Mouse (Mus musculus): ENCODE data around the gene Rgs8. TPM values are rescaled to one million over a fixed set of nuclear protein-coding genes. Genes with fewer than 3 reads are reported as not detected.
A peak's percentile ranks its signal among the peaks of the same experiment; 100 is the strongest.

Rgs8 gene
- polyA plus RNA-seq, 1 experiment from 2014 or later = 0.24 TPM

DNA sequence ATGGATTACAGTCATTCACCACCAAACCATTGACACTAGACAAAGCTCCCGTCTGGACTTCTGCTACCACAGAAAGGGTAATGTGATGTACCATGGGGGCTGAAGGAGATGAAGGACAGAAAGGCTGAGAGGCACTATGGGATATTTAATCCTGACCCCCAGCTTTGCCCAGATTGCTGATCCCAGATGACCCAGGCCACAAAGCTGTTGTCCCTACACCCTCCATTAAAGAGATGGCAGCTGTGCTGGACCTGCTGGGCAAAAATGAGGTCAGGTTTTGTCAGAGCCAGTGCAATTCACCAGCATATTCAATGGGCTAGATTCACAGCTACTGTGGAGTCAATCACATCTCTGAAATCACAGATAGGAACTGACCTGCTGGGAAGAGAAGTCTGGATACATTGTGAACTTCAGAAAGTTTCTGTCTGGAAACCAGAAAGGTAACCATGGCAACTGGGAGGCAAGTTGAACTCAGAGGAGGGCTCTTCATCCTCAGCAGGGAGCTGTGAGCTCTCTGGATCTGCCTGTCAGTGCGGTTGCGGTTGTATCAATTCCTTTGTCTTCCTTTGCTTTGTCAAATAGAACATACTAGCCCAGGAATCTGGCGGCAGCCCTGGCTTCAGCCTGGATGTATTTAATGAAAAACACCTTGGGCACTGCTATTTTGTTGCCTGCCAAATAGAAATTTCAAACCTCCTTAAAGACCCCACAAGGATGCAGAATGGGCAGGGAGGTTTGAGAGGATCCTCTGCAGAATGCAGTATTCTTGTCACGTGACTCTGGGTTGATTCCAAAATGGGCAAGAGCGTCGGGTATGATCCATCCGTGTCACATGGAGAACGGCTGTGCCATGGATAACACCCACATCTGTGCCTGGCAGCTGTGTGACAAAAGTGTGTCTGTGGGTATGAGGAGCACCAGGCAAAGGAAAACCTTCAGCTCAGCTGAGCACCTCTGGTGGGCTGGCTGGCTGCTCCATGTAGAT is 84.6 kb downstream of the Rgs8 start:
- Histone ChIP-seq H3K4me1 (ENCODE audit: control insufficient read depth, insufficient read depth, low read length) (peaks cover 12% of the 10 kb centered on the region), H3K27me3 (ENCODE audit: control insufficient read depth, insufficient read depth, low read length) (peaks cover 14% of the 10 kb centered on the region; the same call in 1 of the 2 replicates), H3K9ac (ENCODE audit: low read length) (no peak overlapping the region), H3K4me2 (ENCODE audit: low read depth, severe bottlenecking) (no peak overlapping the region), H3K4me3 (ENCODE audit: low read depth, low read length) (no peak overlapping the region), H3K36me3 (ENCODE audit: control insufficient read depth, insufficient read depth, low read length) (no peaks in the 10 kb centered on the region), H3K27ac (replicated peaks; ENCODE audit: low read depth, low read length) (no peak overlapping the region), H3K9me3 (ENCODE audit: control insufficient read depth, low read length) (no peaks in the 10 kb centered on the region)
- WGBS = 58% methylated on average over 9 of the region's 9 CpGs
- no peak for DNase-seq (ENCODE audit: low spot score)
- no peak for ATAC-seq (ENCODE audit: insufficient number of reproducible peaks, low FRiP score, low TSS enrichment, low read depth)

DNA sequence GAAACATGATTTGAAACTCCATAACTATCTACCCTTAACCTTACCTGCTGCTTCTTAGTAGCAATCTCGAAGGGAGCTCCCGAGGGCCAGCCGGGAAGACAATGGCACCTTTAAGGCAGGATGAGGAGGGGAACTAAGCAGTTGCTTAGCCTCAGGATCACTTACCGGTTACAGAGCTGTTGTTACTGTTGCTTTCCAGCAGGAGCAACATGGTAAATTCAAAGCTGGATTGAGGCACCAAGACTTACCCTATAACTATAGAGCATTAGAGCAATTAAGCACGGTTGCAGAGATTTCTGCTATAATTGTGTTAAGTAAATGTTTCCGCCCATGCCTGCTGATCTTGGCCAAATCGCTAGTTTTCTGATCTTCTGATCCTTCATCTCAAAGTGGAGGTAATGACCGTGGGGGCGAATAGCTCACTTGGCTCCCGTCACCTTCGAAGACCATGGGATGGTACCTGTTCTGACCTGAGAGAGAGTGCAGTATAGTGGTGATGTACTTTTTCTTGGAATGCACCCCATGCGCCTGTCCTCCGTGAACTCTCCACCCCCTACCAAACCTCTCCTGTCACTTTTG is 86.7 kb downstream of the Rgs8 start:
- H3K4me1 ChIP-seq (ENCODE audit: control insufficient read depth, insufficient read depth, low read length) = peaks cover 3% of the 10 kb centered on the region; the same call in 1 of the 2 replicates
- peak overlapping the region; percentile 76 for H3K4me2 ChIP-seq (ENCODE audit: low read depth, severe bottlenecking)
- H3K27ac ChIP-seq (replicated peaks; ENCODE audit: low read depth, low read length) = no peak overlapping the region
- 18% methylated on average over 13 of the region's 13 CpGs for WGBS
- H3K4me3 ChIP-seq (ENCODE audit: low read depth, low read length) = peak overlapping the region; percentile 41
- H3K9me3 ChIP-seq (ENCODE audit: control insufficient read depth, low read length) = no peaks in the 10 kb centered on the region
- DNase-seq (ENCODE audit: low spot score) (no peak), ATAC-seq (ENCODE audit: insufficient number of reproducible peaks, low FRiP score, low TSS enrichment, low read depth) (no peak)
- H3K36me3 ChIP-seq (ENCODE audit: control insufficient read depth, insufficient read depth, low read length) = no peaks in the 10 kb centered on the region
- H3K27me3 ChIP-seq (ENCODE audit: control insufficient read depth, insufficient read depth, low read length) = peaks cover 14% of the 10 kb centered on the region; the same call in 1 of the 2 replicates
- H3K9ac ChIP-seq (ENCODE audit: low read length) = no peak overlapping the region

DNA sequence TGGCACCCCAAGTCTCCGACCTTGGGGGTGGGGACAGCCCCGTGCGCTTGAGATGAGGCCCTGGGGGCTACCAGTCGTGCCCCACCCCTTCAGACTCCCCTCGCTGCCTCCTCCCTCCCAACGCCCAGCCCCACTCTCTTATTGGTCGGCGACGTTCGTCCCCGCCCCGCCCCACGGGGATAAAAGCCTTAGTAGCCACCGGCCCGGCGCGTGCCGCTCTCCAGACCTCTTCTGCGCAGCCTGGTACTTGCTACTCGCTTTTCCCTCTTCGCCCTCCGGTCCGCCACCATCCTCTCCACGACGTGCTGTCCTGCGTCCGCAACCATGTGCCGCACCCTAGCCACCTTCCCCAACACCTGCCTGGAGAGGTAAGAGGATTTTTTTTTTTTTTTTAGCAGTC is 87.3 kb downstream of the Rgs8 start, which contains the start of gene Rgs16:
Gene Rgs16, plus strand, starts transcription at position 205 of the 400 bp plus-strand sequence.
- no peaks in the 10 kb centered on the region for H3K9me3 ChIP-seq (ENCODE audit: control insufficient read depth, low read length)
- peak within 1 kb of the TSS; percentile 44 for H3K9ac ChIP-seq (ENCODE audit: low read length)
- H3K36me3 ChIP-seq (ENCODE audit: control insufficient read depth, insufficient read depth, low read length) = no peaks in the 10 kb centered on the region
- H3K4me2 ChIP-seq (ENCODE audit: low read depth, severe bottlenecking) = peak within 1 kb of the TSS; percentile 76
- ATAC-seq (ENCODE audit: insufficient number of reproducible peaks, low FRiP score, low TSS enrichment, low read depth) (peak; percentile 81), DNase-seq (ENCODE audit: low spot score) (peak; percentile 83)
- WGBS = 0% methylated on average over 27 of the region's 28 CpGs
- peak within 1 kb of the TSS; percentile 41 for H3K4me3 ChIP-seq (ENCODE audit: low read depth, low read length)
- H3K27ac ChIP-seq (replicated peaks; ENCODE audit: low read depth, low read length) = no peak within 1 kb of the TSS
- H3K4me1 ChIP-seq (ENCODE audit: control insufficient read depth, insufficient read depth, low read length) = peaks cover 3% of the 10 kb centered on the region; the same call in 1 of the 2 replicates
- peaks cover 14% of the 10 kb centered on the region; the same call in 1 of the 2 replicates for H3K27me3 ChIP-seq (ENCODE audit: control insufficient read depth, insufficient read depth, low read length)

DNA sequence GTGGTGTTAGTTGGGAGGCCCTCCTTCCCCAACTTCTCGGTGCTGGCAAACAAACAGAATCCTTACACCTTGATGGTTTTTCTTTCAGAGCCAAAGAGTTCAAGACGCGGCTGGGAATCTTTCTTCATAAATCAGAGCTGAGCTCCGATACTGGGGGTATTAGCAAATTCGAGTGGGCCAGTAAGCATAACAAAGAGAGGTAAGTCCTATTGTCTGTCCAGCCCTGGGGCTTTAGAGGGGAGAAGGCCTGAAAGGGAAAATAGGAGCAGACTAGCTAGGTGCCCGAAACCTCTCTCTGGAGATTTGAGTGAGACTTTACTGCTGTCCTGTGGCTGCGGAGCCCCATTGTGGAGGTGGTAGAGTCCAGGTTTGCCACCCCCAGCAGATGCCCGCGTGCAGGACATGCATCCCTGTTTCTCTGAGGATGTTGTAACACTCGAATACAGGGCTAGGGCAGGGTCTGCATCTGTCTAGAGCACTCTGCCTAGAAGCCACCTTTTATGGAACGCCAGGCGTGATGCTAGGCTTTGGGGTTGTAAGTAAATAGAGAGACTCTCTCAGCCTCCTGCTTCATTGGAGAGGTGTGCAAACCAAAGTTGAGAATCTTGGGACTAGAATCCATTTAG is 88.1 kb downstream of the Rgs8 start:
- Histone ChIP-seq H3K9ac (ENCODE audit: low read length) (peak overlapping the region; percentile 44), H3K27ac (replicated peaks; ENCODE audit: low read depth, low read length) (no peak overlapping the region), H3K9me3 (ENCODE audit: control insufficient read depth, low read length) (no peaks in the 10 kb centered on the region), H3K27me3 (ENCODE audit: control insufficient read depth, insufficient read depth, low read length) (peaks cover 14% of the 10 kb centered on the region; the same call in 1 of the 2 replicates), H3K36me3 (ENCODE audit: control insufficient read depth, insufficient read depth, low read length) (no peaks in the 10 kb centered on the region), H3K4me1 (ENCODE audit: control insufficient read depth, insufficient read depth, low read length) (peaks cover 3% of the 10 kb centered on the region; the same call in 1 of the 2 replicates), H3K4me3 (ENCODE audit: low read depth, low read length) (peak overlapping the region; percentile 41), H3K4me2 (ENCODE audit: low read depth, severe bottlenecking) (peak overlapping the region; percentile 76)
- WGBS = 39% methylated on average over 12 of the region's 12 CpGs
- ATAC-seq (ENCODE audit: insufficient number of reproducible peaks, low FRiP score, low TSS enrichment, low read depth) (no peak), DNase-seq (ENCODE audit: low spot score) (no peak)

DNA sequence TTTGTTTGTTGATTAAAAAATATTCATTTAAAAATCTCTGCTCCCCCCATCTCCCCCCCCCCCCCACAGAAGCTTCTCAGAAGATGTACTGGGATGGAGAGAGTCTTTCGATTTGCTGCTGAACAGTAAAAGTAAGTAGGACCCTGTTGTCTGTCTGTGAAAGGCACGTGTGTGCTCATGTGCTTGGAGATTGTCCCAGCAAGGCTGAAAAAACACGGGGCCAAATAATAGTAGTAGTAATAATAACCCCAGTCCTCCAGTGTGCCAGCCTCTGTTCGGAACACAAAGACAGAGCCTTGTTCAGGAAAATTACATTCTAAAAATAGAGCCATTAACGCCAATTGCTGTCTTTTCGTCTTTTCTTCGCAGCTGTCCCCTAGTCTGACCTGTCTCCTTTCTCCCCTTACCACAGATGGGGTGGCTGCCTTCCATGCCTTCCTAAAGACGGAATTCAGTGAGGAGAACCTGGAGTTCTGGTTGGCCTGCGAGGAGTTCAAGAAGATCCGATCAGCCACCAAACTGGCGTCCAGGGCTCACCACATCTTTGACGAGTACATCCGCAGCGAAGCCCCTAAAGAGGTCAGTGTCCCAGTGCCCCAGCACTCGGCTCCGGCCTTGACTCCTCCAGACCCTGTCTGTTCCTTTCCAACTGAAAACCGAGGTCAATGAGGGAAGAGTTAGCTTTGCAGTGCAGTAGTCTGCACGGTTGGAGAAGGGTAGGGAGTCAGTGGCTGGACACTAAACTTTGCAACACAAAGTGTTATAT is 88.9 kb downstream of the Rgs8 start:
- DNase-seq (ENCODE audit: low spot score) (no peak), ATAC-seq (ENCODE audit: insufficient number of reproducible peaks, low FRiP score, low TSS enrichment, low read depth) (no peak)
- H3K9me3 ChIP-seq (ENCODE audit: control insufficient read depth, low read length) = no peaks in the 10 kb centered on the region
- H3K27ac ChIP-seq (replicated peaks; ENCODE audit: low read depth, low read length) = no peak overlapping the region
- H3K9ac ChIP-seq (ENCODE audit: low read length) = no peak overlapping the region
- H3K4me1 ChIP-seq (ENCODE audit: control insufficient read depth, insufficient read depth, low read length) = peaks cover 3% of the 10 kb centered on the region; the same call in 1 of the 2 replicates
- no peaks in the 10 kb centered on the region for H3K36me3 ChIP-seq (ENCODE audit: control insufficient read depth, insufficient read depth, low read length)
- H3K27me3 ChIP-seq (ENCODE audit: control insufficient read depth, insufficient read depth, low read length) = peaks cover 14% of the 10 kb centered on the region; the same call in 1 of the 2 replicates
- WGBS = 81% methylated on average over 18 of the region's 18 CpGs
- H3K4me3 ChIP-seq (ENCODE audit: low read depth, low read length) = no peak overlapping the region
- no peak overlapping the region for H3K4me2 ChIP-seq (ENCODE audit: low read depth, severe bottlenecking)

DNA sequence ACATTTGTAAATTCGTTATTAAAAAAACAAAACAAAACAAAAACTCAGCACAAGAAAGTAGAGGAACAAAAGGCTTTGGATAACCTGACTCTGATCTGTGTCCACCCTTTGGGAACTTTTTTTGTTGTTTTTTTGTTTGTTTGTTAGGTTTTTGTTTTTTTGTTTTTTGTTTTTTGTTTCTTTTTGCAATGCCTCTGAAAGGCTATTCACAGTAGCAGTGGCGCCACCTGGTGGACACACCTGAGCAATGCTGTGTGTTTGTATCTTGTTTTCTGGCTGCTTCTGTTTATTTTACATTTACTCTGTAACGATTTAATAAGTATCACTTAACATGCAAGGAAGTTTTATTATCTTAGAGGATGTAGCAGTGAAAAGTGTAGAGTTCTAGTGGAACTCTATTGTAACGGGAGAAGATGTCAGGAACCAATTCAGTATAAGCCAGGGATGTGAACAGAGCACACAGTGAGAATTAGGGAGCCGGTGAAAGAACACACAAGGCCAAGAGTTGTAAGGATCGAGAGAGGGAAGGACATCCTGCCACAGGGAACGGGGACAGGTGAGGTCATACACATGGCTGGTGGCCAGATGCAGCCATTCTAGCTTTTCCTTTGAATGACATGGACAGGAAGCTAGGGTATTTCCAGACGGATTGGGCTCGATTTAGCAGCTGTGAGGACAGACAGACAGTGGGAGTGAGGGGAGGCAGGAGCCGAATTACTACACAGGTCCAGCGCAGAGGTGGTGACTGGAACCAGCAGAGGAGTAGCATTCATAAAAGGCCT is 89.7 kb downstream of the Rgs8 start:
- Histone ChIP-seq H3K9ac (ENCODE audit: low read length) (no peak overlapping the region), H3K4me2 (ENCODE audit: low read depth, severe bottlenecking) (no peak overlapping the region), H3K9me3 (ENCODE audit: control insufficient read depth, low read length) (no peaks in the 10 kb centered on the region), H3K27me3 (ENCODE audit: control insufficient read depth, insufficient read depth, low read length) (peaks cover 14% of the 10 kb centered on the region; the same call in 1 of the 2 replicates), H3K27ac (replicated peaks; ENCODE audit: low read depth, low read length) (no peak overlapping the region), H3K4me3 (ENCODE audit: low read depth, low read length) (no peak overlapping the region), H3K4me1 (ENCODE audit: control insufficient read depth, insufficient read depth, low read length) (peaks cover 3% of the 10 kb centered on the region; the same call in 1 of the 2 replicates), H3K36me3 (ENCODE audit: control insufficient read depth, insufficient read depth, low read length) (no peaks in the 10 kb centered on the region)
- DNase-seq (ENCODE audit: low spot score) (peak; percentile 88), ATAC-seq (ENCODE audit: insufficient number of reproducible peaks, low FRiP score, low TSS enrichment, low read depth) (no peak)
- WGBS = 56% methylated on average over 11 of the region's 11 CpGs

DNA sequence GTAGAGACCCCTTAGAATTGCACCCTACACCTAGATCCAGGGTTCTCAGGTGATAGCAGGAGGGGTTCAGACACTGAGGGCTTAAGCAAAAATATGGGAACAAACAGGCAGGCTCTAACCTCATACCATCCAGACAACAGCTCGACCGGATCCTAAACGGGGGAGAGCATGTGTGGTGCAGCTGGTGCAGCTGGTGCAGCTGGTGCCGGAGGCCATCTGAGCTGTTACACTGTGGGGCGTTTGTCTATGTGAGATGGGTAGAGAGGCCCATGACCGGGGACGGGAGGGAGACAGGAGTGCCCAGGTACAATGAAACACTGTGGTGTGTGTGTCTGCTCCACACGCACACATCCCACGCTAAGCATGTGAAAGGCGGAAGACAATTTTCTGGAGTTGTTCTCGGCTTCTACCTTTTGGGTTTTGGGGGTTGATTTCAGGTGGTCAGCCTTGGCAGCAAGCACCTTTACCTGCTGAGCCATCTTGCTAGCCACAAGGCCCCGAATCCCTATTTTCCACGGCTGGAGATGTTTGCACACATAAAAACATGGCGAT is 93.4 kb downstream of the Rgs8 start:
- Histone ChIP-seq H3K27me3 (ENCODE audit: control insufficient read depth, insufficient read depth, low read length) (no peaks in the 10 kb centered on the region; the same call in 1 of the 2 replicates), H3K27ac (replicated peaks; ENCODE audit: low read depth, low read length) (no peak overlapping the region), H3K9me3 (ENCODE audit: control insufficient read depth, low read length) (no peaks in the 10 kb centered on the region), H3K36me3 (ENCODE audit: control insufficient read depth, insufficient read depth, low read length) (no peaks in the 10 kb centered on the region), H3K9ac (ENCODE audit: low read length) (no peak overlapping the region), H3K4me2 (ENCODE audit: low read depth, severe bottlenecking) (no peak overlapping the region), H3K4me1 (ENCODE audit: control insufficient read depth, insufficient read depth, low read length) (no peaks in the 10 kb centered on the region), H3K4me3 (ENCODE audit: low read depth, low read length) (no peak overlapping the region)
- ATAC-seq (ENCODE audit: insufficient number of reproducible peaks, low FRiP score, low TSS enrichment, low read depth) (no peak), DNase-seq (ENCODE audit: low spot score) (no peak)
- WGBS = 76% methylated on average over 14 of the region's 14 CpGs
